Mouse (Mus musculus): ENCODE data around the gene Pcca. TPM values are rescaled to one million over a fixed set of nuclear protein-coding genes. Genes with fewer than 3 reads are reported as not detected.

The Pcca gene
- polyA plus RNA-seq, 1 experiment from 2014 or later, result 31.2 TPM

- H3K27ac ChIP-seq (ENCODE audit: low read depth, low read length), result no peak overlapping the region
- DNase-seq (ENCODE audit: low spot score, missing footprints) (no peak), ATAC-seq (ENCODE audit: low FRiP score) (no peak)
- no peaks in the 10 kb centered on the region for H3K4me1 ChIP-seq (ENCODE audit: control insufficient read depth, insufficient read depth, low read length)
- no peaks in the 10 kb centered on the region for H3K27me3 ChIP-seq (ENCODE audit: control insufficient read depth, insufficient read depth, low read length)
- WGBS, result 79% methylated on average over 1 of the region's 1 CpGs
- H3K4me3 ChIP-seq (ENCODE audit: low read depth, low read length), result no peak overlapping the region
- no peak overlapping the region for H3K9ac ChIP-seq (ENCODE audit: low read length)
- H3K4me2 ChIP-seq, result no peak overlapping the region
- no peaks in the 10 kb centered on the region for H3K36me3 ChIP-seq (ENCODE audit: control insufficient read depth, insufficient read depth, low read length)
- no peaks in the 10 kb centered on the region for H3K9me3 ChIP-seq (ENCODE audit: control insufficient read depth, low read length)
Observed at GRCm38 (mm10) chr14:122859792-122860191, 325.7 kb downstream of the Pcca start.

- Histone ChIP-seq H3K4me3 (ENCODE audit: low read depth, low read length) (no peak overlapping the region), H3K36me3 (ENCODE audit: control insufficient read depth, insufficient read depth, low read length) (no peaks in the 10 kb centered on the region), H3K4me1 (ENCODE audit: control insufficient read depth, insufficient read depth, low read length) (no peaks in the 10 kb centered on the region), H3K9ac (ENCODE audit: low read length) (no peak overlapping the region), H3K27ac (ENCODE audit: low read depth, low read length) (no peak overlapping the region), H3K4me2 (no peak overlapping the region), H3K9me3 (ENCODE audit: control insufficient read depth, low read length) (no peaks in the 10 kb centered on the region), H3K27me3 (ENCODE audit: control insufficient read depth, insufficient read depth, low read length) (no peaks in the 10 kb centered on the region)
- ATAC-seq (ENCODE audit: low FRiP score), result no peak
- 76% methylated on average over 4 of the region's 4 CpGs for WGBS
- no peak for DNase-seq (ENCODE audit: low spot score, missing footprints)
Observed at GRCm38 (mm10) chr14:122862623-122863022, 328.5 kb downstream of the Pcca start.

- H3K4me2 ChIP-seq, result no peak overlapping the region
- ATAC-seq (ENCODE audit: low FRiP score) (no peak), DNase-seq (ENCODE audit: low spot score, missing footprints) (no peak)
- WGBS, result 73% methylated on average over 4 of the region's 4 CpGs
- H3K9me3 ChIP-seq (ENCODE audit: control insufficient read depth, low read length), result no peaks in the 10 kb centered on the region
- H3K36me3 ChIP-seq (ENCODE audit: control insufficient read depth, insufficient read depth, low read length), result no peaks in the 10 kb centered on the region
- no peaks in the 10 kb centered on the region for H3K27me3 ChIP-seq (ENCODE audit: control insufficient read depth, insufficient read depth, low read length)
- no peak overlapping the region for H3K27ac ChIP-seq (ENCODE audit: low read depth, low read length)
- H3K4me3 ChIP-seq (ENCODE audit: low read depth, low read length), result no peak overlapping the region
- no peak overlapping the region for H3K9ac ChIP-seq (ENCODE audit: low read length)
- no peaks in the 10 kb centered on the region for H3K4me1 ChIP-seq (ENCODE audit: control insufficient read depth, insufficient read depth, low read length)
Observed at GRCm38 (mm10) chr14:122865462-122866129, 331.5 kb downstream of the Pcca start.

GRCm38 (mm10) chr14:122867531-122868285, 333.6 kb downstream of the Pcca start:
- no peak overlapping the region for H3K9ac ChIP-seq (ENCODE audit: low read length)

GRCm38 (mm10) chr14:122869831-122870230, 335.7 kb downstream of the Pcca start:
- Histone ChIP-seq H3K9me3 (ENCODE audit: control insufficient read depth, low read length) (no peaks in the 10 kb centered on the region), H3K4me1 (ENCODE audit: control insufficient read depth, insufficient read depth, low read length) (no peaks in the 10 kb centered on the region; the same call in 1 of the 2 replicates), H3K27me3 (ENCODE audit: control insufficient read depth, insufficient read depth, low read length) (no peaks in the 10 kb centered on the region), H3K4me2 (no peak overlapping the region), H3K36me3 (ENCODE audit: control insufficient read depth, insufficient read depth, low read length) (no peaks in the 10 kb centered on the region), H3K27ac (ENCODE audit: low read depth, low read length) (no peak overlapping the region), H3K4me3 (ENCODE audit: low read depth, low read length) (no peak overlapping the region), H3K9ac (ENCODE audit: low read length) (no peak overlapping the region)
- DNase-seq (ENCODE audit: low spot score, missing footprints), result no peak
- 82% methylated on average over 6 of the region's 6 CpGs for WGBS
- ATAC-seq (ENCODE audit: low FRiP score), result no peak

More at GRCm38 (mm10) chr14:122867531-122868285, 333.6 kb downstream of the Pcca start:
- Histone ChIP-seq H3K4me2 (no peak overlapping the region), H3K4me1 (ENCODE audit: control insufficient read depth, insufficient read depth, low read length) (no peaks in the 10 kb centered on the region), H3K27ac (ENCODE audit: low read depth, low read length) (no peak overlapping the region), H3K27me3 (ENCODE audit: control insufficient read depth, insufficient read depth, low read length) (no peaks in the 10 kb centered on the region), H3K36me3 (ENCODE audit: control insufficient read depth, insufficient read depth, low read length) (no peaks in the 10 kb centered on the region), H3K9me3 (ENCODE audit: control insufficient read depth, low read length) (no peaks in the 10 kb centered on the region), H3K4me3 (ENCODE audit: low read depth, low read length) (no peak overlapping the region)
- no peak for ATAC-seq (ENCODE audit: low FRiP score)
- 91% methylated on average over 4 of the region's 4 CpGs for WGBS
- DNase-seq (ENCODE audit: low spot score, missing footprints), result no peak

- 54% methylated on average over 4 of the region's 4 CpGs for WGBS
- ATAC-seq (ENCODE audit: low FRiP score), result no peak
Observed at GRCm38 (mm10) chr14:122871841-122872580, 337.9 kb downstream of the Pcca start.

GRCm38 (mm10) chr14:122872612-122873011, 338.5 kb downstream of the Pcca start:
- ATAC-seq (ENCODE audit: low FRiP score), result no peak
- WGBS, result 87% methylated on average over 6 of the region's 6 CpGs

More at GRCm38 (mm10) chr14:122871841-122872580, 337.9 kb downstream of the Pcca start:
- no peak overlapping the region for H3K4me3 ChIP-seq (ENCODE audit: low read depth, low read length)
- no peaks in the 10 kb centered on the region for H3K27me3 ChIP-seq (ENCODE audit: control insufficient read depth, insufficient read depth, low read length)
- DNase-seq (ENCODE audit: low spot score, missing footprints), result no peak
- H3K9ac ChIP-seq (ENCODE audit: low read length), result no peak overlapping the region
- H3K36me3 ChIP-seq (ENCODE audit: control insufficient read depth, insufficient read depth, low read length), result no peaks in the 10 kb centered on the region
- H3K9me3 ChIP-seq (ENCODE audit: control insufficient read depth, low read length), result no peaks in the 10 kb centered on the region
- no peaks in the 10 kb centered on the region; the same call in 1 of the 2 replicates for H3K4me1 ChIP-seq (ENCODE audit: control insufficient read depth, insufficient read depth, low read length)
- no peak overlapping the region for H3K27ac ChIP-seq (ENCODE audit: low read depth, low read length)
- no peak overlapping the region for H3K4me2 ChIP-seq

GRCm38 (mm10) chr14:122875056-122875455, 340.9 kb downstream of the Pcca start:
- WGBS, result 65% methylated on average over 8 of the region's 8 CpGs
- no peaks in the 10 kb centered on the region for H3K27me3 ChIP-seq (ENCODE audit: control insufficient read depth, insufficient read depth, low read length)
- H3K4me1 ChIP-seq (ENCODE audit: control insufficient read depth, insufficient read depth, low read length), result no peaks in the 10 kb centered on the region; the same call in 1 of the 2 replicates
- H3K4me3 ChIP-seq (ENCODE audit: low read depth, low read length), result no peak overlapping the region
- no peaks in the 10 kb centered on the region for H3K9me3 ChIP-seq (ENCODE audit: control insufficient read depth, low read length)
- H3K4me2 ChIP-seq, result no peak overlapping the region
- no peak overlapping the region for H3K9ac ChIP-seq (ENCODE audit: low read length)
- DNase-seq (ENCODE audit: low spot score, missing footprints) (no peak), ATAC-seq (ENCODE audit: low FRiP score) (no peak)
- H3K27ac ChIP-seq (ENCODE audit: low read depth, low read length), result no peak overlapping the region
- H3K36me3 ChIP-seq (ENCODE audit: control insufficient read depth, insufficient read depth, low read length), result no peaks in the 10 kb centered on the region

More at GRCm38 (mm10) chr14:122872612-122873011, 338.5 kb downstream of the Pcca start:
- Histone ChIP-seq H3K9ac (ENCODE audit: low read length) (no peak overlapping the region), H3K27me3 (ENCODE audit: control insufficient read depth, insufficient read depth, low read length) (no peaks in the 10 kb centered on the region), H3K4me3 (ENCODE audit: low read depth, low read length) (no peak overlapping the region), H3K9me3 (ENCODE audit: control insufficient read depth, low read length) (no peaks in the 10 kb centered on the region), H3K4me1 (ENCODE audit: control insufficient read depth, insufficient read depth, low read length) (no peaks in the 10 kb centered on the region; the same call in 1 of the 2 replicates), H3K4me2 (no peak overlapping the region), H3K36me3 (ENCODE audit: control insufficient read depth, insufficient read depth, low read length) (no peaks in the 10 kb centered on the region), H3K27ac (ENCODE audit: low read depth, low read length) (no peak overlapping the region)
- DNase-seq (ENCODE audit: low spot score, missing footprints), result no peak
